Mouse (Mus musculus): Measurements from ENCODE around the gene Ybx2.
A peak's percentile ranks its signal among the peaks of the same experiment; 100 is the strongest.

The Ybx2 gene

GRCm38 (mm10) chr11:69935137-69935879 lies at the start of gene Ybx2:
Gene Ybx2 (plus strand): TSS chr11:69935796.
- peak; percentile 94 to 95 for DNase-seq

GRCm38 (mm10) chr11:69886907-69887635 lies 48.5 kb upstream of the Ybx2 start:
- DNase-seq = peak; percentile 64 to 68

GRCm38 (mm10) chr11:69891482-69891881 lies 44.1 kb upstream of the Ybx2 start:
- no peak for DNase-seq

DNA sequence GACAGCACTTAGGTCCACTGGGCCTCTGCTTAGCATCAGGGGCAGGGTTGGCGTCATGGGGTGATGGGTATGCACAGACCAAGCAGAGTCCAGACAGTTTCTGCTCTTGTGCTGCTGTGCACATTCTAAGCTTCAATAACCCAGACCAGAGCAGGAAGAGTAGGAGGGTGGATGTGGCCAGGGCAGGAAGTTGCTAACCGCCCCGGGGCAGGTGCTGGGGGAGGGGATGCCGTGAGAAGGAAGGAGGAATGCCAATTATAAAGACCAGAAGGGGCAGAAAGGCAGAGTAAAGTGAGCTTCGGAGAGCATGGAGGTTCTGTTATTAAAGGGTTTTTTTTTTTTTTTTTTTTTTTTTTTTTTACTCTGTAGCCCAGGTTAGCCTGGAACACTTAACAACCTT lies 40.9 kb upstream of the Ybx2 start:
- DNase-seq = no peak

DNA sequence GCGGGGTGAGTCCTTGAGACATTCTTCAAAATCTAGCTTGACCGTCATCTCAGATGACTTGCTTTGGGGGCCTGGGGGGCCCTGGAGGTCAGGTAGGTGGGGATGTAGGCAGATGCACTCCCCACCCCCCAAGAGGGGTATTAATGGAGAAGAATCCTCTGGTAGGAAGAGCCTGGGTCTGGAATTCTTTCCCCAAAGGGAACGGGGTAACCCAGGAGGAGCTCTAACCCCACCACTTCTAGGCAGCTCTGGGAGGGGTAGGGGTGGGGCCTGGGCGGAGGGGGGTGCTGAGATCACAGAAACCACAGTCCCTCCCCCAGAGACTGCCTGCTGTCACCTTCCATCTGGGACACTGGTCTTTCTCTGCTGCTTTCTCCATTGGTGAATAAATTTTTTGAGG lies 40.3 kb upstream of the Ybx2 start, which contains the start of gene Acap1:
TSS of gene Acap1 (minus strand) at position 249 of the 400 bp plus-strand sequence.
- DNase-seq = no peak

DNA sequence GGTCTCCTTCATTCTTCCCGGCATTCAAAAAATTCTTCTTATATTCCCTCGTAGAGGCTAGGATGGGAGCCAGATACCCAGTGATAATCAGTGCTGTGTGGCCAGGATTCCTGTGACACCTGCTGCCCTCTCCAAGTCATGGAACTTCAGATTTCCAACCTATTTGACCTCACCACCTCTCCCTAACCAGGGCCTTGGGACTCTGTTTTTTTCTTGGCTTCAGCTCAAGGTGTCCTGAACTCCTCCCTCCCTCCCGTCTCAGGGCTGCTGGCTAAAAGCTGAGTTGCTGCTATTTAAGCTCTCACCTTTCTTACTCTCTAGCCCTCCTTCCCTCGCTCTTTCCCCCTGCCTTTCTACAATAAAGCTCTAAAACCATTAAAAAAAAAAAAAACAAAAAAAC lies 35.7 kb upstream of the Ybx2 start:
- DNase-seq = peak in 1 of 2 experiments; percentile 59

DNA sequence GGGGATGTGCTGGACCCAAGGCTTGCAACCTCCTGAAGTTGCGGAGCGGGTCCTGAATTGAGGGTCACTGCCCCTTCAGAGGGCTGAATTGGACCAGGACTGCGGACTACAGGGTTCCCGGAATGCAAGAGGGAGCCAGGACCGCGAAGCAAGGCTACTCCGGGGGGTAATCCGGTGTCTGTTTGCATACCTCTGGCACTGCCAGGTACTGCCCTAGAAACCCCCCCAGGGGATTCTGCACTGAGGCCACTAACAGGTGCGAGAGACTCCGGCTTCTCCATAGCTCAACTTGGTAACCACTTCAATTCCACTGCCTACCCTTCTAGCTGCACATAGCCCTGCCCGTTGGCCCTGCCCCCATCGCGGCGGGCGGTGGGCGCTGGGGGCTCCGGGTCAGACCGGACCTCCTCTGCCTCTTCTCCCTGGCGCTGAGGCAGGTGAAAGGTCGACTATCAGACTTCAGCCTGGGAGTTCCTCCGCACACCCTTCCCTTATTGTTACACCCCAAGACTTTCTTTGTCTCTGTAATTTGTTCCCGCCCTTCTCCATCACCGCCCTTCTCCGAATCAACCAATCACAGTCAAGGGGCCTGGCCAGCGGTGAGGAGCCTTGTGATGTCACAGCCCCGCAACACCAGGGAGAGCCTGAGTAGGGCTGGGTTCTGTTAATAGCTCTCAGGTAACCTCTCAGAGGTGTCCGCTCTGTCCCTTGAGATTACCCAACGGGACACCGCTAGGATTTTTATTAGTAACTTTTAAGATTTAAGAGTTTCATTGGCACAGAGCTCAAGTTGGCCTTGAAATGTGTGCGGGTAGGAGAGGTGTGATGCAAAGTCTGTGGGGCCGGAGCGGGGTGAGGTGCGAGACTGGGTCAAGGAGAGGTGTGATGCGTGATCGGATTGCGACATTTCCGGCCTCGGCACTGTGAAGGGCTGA lies 34.9 kb upstream of the Ybx2 start, which contains the start of the genes 2810408A11Rik and Neurl4:
TSS of gene 2810408A11Rik (minus strand) at position 517 of the 935 bp plus-strand sequence.
TSS of gene Neurl4 (plus strand) at position 602 of the 935 bp plus-strand sequence.
- peak; percentile 91 to 96 for DNase-seq

DNA sequence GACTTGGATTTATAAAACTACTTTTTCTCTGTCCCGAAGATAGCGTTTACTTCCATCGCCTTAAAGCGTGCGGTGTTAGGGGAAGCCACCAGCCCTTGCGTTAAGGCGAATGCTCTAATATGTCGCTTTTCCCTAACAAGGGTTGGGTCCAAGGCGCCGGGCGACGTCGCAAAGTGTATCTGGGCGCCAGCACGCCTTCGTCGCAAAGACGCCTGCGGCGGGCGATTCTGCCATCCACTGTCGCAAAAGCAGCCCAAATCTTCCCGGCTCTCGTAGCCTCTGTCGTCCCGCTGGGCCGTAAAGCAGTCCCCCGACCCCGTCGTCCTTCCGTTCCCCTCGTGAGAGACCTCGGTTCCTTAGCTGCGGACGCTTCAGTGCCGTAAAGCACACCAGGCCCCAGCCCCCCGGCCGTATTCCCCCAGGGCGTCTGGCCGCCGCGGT lies 34.2 kb upstream of the Ybx2 start:
- DNase-seq = peak; percentile 95 to 98

GRCm38 (mm10) chr11:69901993-69902392 lies 33.6 kb upstream of the Ybx2 start:
- no peak for DNase-seq

DNA sequence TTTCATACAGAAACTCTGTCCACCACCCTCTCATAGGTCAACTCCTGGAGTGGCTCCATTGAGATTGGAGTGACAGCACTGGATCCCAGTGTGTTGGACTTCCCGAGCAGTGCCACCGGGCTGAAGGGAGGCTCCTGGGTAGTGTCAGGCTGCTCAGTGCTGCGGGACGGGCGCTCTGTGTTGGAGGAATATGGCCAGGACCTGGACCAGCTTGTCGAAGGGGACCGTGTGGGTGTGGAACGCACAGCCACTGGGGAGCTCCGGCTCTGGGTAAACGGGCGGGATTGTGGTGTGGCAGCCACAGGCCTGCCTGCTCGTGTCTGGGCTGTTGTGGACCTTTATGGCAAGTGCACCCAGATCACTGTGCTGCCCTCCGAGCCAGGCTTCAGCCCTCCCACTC lies 32.6 kb upstream of the Ybx2 start:
- no peak for DNase-seq

DNA sequence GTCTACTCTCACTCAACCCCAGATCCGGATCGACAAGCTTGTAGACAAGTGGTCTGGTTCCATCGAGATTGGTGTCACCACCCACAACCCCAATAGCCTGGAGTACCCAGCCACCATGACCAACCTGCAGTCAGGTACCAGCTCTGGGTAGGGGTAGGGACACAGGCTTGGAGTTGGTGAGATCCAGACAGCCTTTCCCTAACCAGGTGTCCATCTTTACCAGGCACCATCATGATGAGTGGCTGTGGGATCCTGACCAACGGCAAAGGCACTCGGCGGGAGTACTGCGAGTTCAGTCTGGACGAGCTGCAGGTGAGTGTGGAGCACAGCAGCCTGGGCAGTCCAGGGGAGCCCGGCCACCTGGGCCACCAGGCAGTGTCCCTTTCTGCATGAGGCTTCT lies 31.3 kb upstream of the Ybx2 start:
- no peak for DNase-seq

- peak; percentile 96 to 97 for DNase-seq
These were observed 27.0 kb upstream of the Ybx2 start for GRCm38 (mm10) chr11:69908645-69909044.

- no peak for DNase-seq
These were observed 26.4 kb upstream of the Ybx2 start for GRCm38 (mm10) chr11:69909174-69909573.

- DNase-seq = no peak
These were observed 25.4 kb upstream of the Ybx2 start for GRCm38 (mm10) chr11:69910177-69910576.

DNA sequence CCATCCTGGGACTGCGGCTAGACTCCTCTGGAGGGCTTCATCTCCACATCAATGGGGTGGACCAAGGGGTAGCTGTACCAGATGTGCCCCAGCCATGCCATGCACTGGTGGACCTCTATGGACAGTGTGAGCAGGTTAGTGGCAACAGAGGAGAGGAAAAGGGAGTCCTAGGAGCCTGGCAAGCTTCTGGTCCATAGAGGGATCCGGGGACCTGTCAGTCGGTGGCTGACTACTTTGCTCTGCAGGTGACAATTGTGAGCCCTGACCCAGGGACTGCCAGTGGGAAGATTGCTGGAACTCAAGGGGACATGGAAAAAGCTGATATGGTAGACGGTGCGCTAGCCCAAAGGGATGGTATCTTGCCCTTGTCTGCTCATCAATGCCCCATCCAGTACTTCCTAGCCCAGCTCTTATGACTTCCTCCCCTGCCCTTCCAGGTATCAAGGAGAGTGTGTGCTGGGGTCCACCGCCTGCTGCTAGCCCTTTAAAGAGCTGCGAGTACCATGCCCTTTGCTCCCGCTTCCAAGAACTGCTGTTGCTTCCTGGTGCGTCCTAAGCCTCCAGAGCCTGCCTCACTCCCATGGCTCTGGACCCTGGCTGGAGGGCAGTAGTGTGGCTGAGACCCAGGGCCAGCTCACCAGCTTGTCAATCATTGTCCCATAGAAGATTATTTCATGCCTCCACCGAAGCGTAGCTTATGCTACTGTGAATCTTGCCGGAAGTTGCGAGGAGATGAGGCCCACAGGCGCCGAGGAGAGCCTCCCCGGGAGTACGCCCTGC lies 24.6 kb upstream of the Ybx2 start:
- DNase-seq = peak; percentile 82 to 84

- no peak for DNase-seq
These were observed 23.9 kb upstream of the Ybx2 start for GRCm38 (mm10) chr11:69911701-69912100.

- no peak for DNase-seq
These were observed 22.7 kb upstream of the Ybx2 start for GRCm38 (mm10) chr11:69912716-69913530.

- peak; percentile 94 for DNase-seq
These were observed 21.8 kb upstream of the Ybx2 start, which contains the start of gene Gps2 for GRCm38 (mm10) chr11:69913554-69914371. Gene Gps2 (plus strand): TSS chr11:69913888.

DNA sequence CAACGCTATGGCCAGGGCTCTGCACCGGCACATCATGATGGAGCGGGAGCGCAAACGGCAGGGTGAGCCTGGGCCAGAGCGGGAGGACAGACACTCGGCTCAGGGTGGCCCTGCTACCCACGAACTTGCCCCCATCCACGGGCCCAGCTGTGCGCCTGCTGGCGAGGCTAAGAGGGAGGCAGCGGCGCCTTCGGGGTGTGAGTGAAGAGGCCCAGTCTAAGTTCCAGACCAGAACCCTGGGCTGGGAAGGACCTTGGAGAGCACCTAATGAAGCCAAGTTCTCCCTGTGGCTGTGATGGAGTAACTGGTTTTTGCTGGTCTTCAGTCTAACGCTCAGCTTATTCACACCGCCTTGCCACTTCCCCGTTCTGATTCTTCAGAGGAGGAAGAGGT lies 21.2 kb upstream of the Ybx2 start:
- peak in 1 of 2 experiments; percentile 54 for DNase-seq

DNA sequence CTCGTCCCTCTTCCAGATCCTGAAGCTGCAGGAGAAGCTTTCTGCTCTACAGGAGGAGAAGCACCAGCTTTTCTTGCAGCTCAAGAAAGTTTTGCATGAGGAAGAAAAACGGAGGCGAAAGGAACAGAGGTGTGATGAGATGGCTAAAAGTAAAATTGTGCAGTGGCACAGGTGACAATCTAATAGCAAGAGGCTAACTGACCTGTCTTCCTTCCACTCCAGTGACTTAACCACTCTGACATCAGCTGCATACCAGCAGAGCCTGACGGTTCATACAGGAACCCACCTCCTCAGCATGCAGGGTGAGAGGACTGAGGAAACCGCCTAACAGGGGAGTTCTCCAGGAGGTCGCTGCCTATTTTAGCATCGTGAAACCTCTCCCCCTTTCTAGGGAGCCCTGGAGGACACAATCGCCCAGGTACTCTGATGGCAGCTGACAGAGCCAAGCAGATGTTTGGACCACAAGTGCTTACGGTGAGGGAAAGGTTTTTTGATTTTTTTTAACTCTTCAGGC lies 20.6 kb upstream of the Ybx2 start:
- no peak for DNase-seq
